Mouse (Mus musculus): ENCODE data around the gene Gm20388. TPM values are rescaled to one million over a fixed set of nuclear protein-coding genes. Genes with fewer than 3 reads are reported as not detected.

The Gm20388 gene
- total and polyA plus RNA-seq, 3 experiments: 0.02 to 0.05 TPM; not detected in 1

- peaks cover 19% of the 10 kb centered on the region for H3K9me3 ChIP-seq (replicated peaks)
- no peak overlapping the region for H3K4me3 ChIP-seq (ENCODE audit: low read depth, low read length)
- no peak for ATAC-seq (ENCODE audit: extremely low read depth, insufficient number of reproducible peaks, low FRiP score, poor library complexity, severe bottlenecking)
- H3K27me3 ChIP-seq (ENCODE audit: insufficient read depth, low read length): no peaks in the 10 kb centered on the region; the same call in 1 of the 2 replicates
- no peaks in the 10 kb centered on the region for H3K36me3 ChIP-seq (replicated peaks)
- no peak for TF ChIP-seq TAL1 (conservative IDR thresholded peaks at IDR 0.05; ENCODE audit: low read depth, low read length)
- no peak for TF ChIP-seq GATA1 (IDR thresholded peaks at IDR 0.05; ENCODE audit: borderline replicate concordance, low read length)
- TF ChIP-seq GATA2 (IDR thresholded peaks at IDR 0.05; ENCODE audit: borderline replicate concordance, low read depth, low read length): no peak
- TF ChIP-seq POLR2AphosphoS5 (IDR thresholded peaks at IDR 0.05; ENCODE audit: insufficient replicate concordance, low read depth, low read length): no peak
- no peak for TF ChIP-seq CTCF (IDR thresholded peaks at IDR 0.05; ENCODE audit: low read depth, low read length)
- DNase-seq (ENCODE audit: low spot score): no peak
- H3K4me1 ChIP-seq (ENCODE audit: insufficient read depth, low read depth, low read length): no peaks in the 10 kb centered on the region
Observed at GRCm38 (mm10) chr8:124078969-124079368, 4168.3 kb downstream of the Gm20388 start.

- no peak overlapping the region for H3K4me3 ChIP-seq (ENCODE audit: low read depth, low read length)
- ATAC-seq (ENCODE audit: extremely low read depth, insufficient number of reproducible peaks, low FRiP score, poor library complexity, severe bottlenecking) (no peak), DNase-seq (ENCODE audit: low spot score) (no peak)
- TF ChIP-seq GATA1 (IDR thresholded peaks at IDR 0.05; ENCODE audit: borderline replicate concordance, low read length) (no peak), GATA2 (IDR thresholded peaks at IDR 0.05; ENCODE audit: borderline replicate concordance, low read depth, low read length) (no peak), CTCF (IDR thresholded peaks at IDR 0.05; ENCODE audit: low read depth, low read length) (no peak), TAL1 (conservative IDR thresholded peaks at IDR 0.05; ENCODE audit: low read depth, low read length) (no peak), POLR2AphosphoS5 (IDR thresholded peaks at IDR 0.05; ENCODE audit: insufficient replicate concordance, low read depth, low read length) (no peak)
- H3K4me1 ChIP-seq (ENCODE audit: insufficient read depth, low read depth, low read length): no peaks in the 10 kb centered on the region
- peaks cover 24% of the 10 kb centered on the region for H3K9me3 ChIP-seq (replicated peaks)
- no peaks in the 10 kb centered on the region for H3K36me3 ChIP-seq (replicated peaks)
- no peaks in the 10 kb centered on the region; the same call in 1 of the 2 replicates for H3K27me3 ChIP-seq (ENCODE audit: insufficient read depth, low read length)
Observed at GRCm38 (mm10) chr8:124080467-124081326, 4170.1 kb downstream of the Gm20388 start.

- ATAC-seq (ENCODE audit: extremely low read depth, insufficient number of reproducible peaks, low FRiP score, poor library complexity, severe bottlenecking) (no peak), DNase-seq (ENCODE audit: low spot score) (no peak)
- Histone ChIP-seq H3K4me3 (ENCODE audit: low read depth, low read length) (no peak overlapping the region), H3K36me3 (replicated peaks) (no peaks in the 10 kb centered on the region), H3K27me3 (ENCODE audit: insufficient read depth, low read length) (no peaks in the 10 kb centered on the region; the same call in 1 of the 2 replicates), H3K4me1 (ENCODE audit: insufficient read depth, low read depth, low read length) (no peaks in the 10 kb centered on the region), H3K9me3 (replicated peaks) (peaks cover 29% of the 10 kb centered on the region)
- TF ChIP-seq GATA2 (IDR thresholded peaks at IDR 0.05; ENCODE audit: borderline replicate concordance, low read depth, low read length): no peak
- no peak for TF ChIP-seq TAL1 (conservative IDR thresholded peaks at IDR 0.05; ENCODE audit: low read depth, low read length)
- TF ChIP-seq POLR2AphosphoS5 (IDR thresholded peaks at IDR 0.05; ENCODE audit: insufficient replicate concordance, low read depth, low read length): no peak
- no peak for TF ChIP-seq GATA1 (IDR thresholded peaks at IDR 0.05; ENCODE audit: borderline replicate concordance, low read length)
- no peak for TF ChIP-seq CTCF (IDR thresholded peaks at IDR 0.05; ENCODE audit: low read depth, low read length)
Observed at GRCm38 (mm10) chr8:124082616-124083015, 4172.0 kb downstream of the Gm20388 start.

- Histone ChIP-seq H3K36me3 (replicated peaks) (no peaks in the 10 kb centered on the region), H3K27me3 (ENCODE audit: insufficient read depth, low read length) (no peaks in the 10 kb centered on the region; the same call in 1 of the 2 replicates), H3K4me1 (ENCODE audit: insufficient read depth, low read depth, low read length) (no peaks in the 10 kb centered on the region), H3K4me3 (ENCODE audit: low read depth, low read length) (no peak overlapping the region), H3K9me3 (replicated peaks) (peaks cover 38% of the 10 kb centered on the region)
- no peak for DNase-seq (ENCODE audit: low spot score)
- no peak for ATAC-seq (ENCODE audit: extremely low read depth, insufficient number of reproducible peaks, low FRiP score, poor library complexity, severe bottlenecking)
- TF ChIP-seq GATA2 (IDR thresholded peaks at IDR 0.05; ENCODE audit: borderline replicate concordance, low read depth, low read length) (no peak), POLR2AphosphoS5 (IDR thresholded peaks at IDR 0.05; ENCODE audit: insufficient replicate concordance, low read depth, low read length) (no peak), TAL1 (conservative IDR thresholded peaks at IDR 0.05; ENCODE audit: low read depth, low read length) (no peak), GATA1 (IDR thresholded peaks at IDR 0.05; ENCODE audit: borderline replicate concordance, low read length) (no peak), CTCF (IDR thresholded peaks at IDR 0.05; ENCODE audit: low read depth, low read length) (no peak)
Observed at GRCm38 (mm10) chr8:124083611-124084010, 4173.0 kb downstream of the Gm20388 start.

GRCm38 (mm10) chr8:124085668-124086067 is 4175.0 kb downstream of the Gm20388 start:
- ATAC-seq (ENCODE audit: extremely low read depth, insufficient number of reproducible peaks, low FRiP score, poor library complexity, severe bottlenecking) (no peak), DNase-seq (ENCODE audit: low spot score) (no peak)
- peaks cover 37% of the 10 kb centered on the region for H3K9me3 ChIP-seq (replicated peaks)
- no peak overlapping the region for H3K4me3 ChIP-seq (ENCODE audit: low read depth, low read length)
- H3K27me3 ChIP-seq (ENCODE audit: insufficient read depth, low read length): no peaks in the 10 kb centered on the region; the same call in 1 of the 2 replicates
- TF ChIP-seq GATA2 (IDR thresholded peaks at IDR 0.05; ENCODE audit: borderline replicate concordance, low read depth, low read length) (no peak), POLR2AphosphoS5 (IDR thresholded peaks at IDR 0.05; ENCODE audit: insufficient replicate concordance, low read depth, low read length) (no peak), TAL1 (conservative IDR thresholded peaks at IDR 0.05; ENCODE audit: low read depth, low read length) (no peak), CTCF (IDR thresholded peaks at IDR 0.05; ENCODE audit: low read depth, low read length) (no peak), GATA1 (IDR thresholded peaks at IDR 0.05; ENCODE audit: borderline replicate concordance, low read length) (no peak)
- no peaks in the 10 kb centered on the region for H3K36me3 ChIP-seq (replicated peaks)
- H3K4me1 ChIP-seq (ENCODE audit: insufficient read depth, low read depth, low read length): no peaks in the 10 kb centered on the region

GRCm38 (mm10) chr8:124088092-124088613 is 4177.5 kb downstream of the Gm20388 start:
- ATAC-seq (ENCODE audit: extremely low read depth, insufficient number of reproducible peaks, low FRiP score, poor library complexity, severe bottlenecking) (no peak), DNase-seq (ENCODE audit: low spot score) (no peak)
- TF ChIP-seq CTCF (IDR thresholded peaks at IDR 0.05; ENCODE audit: low read depth, low read length): no peak
- no peak for TF ChIP-seq TAL1 (conservative IDR thresholded peaks at IDR 0.05; ENCODE audit: low read depth, low read length)
- TF ChIP-seq GATA2 (IDR thresholded peaks at IDR 0.05; ENCODE audit: borderline replicate concordance, low read depth, low read length): no peak
- TF ChIP-seq POLR2AphosphoS5 (IDR thresholded peaks at IDR 0.05; ENCODE audit: insufficient replicate concordance, low read depth, low read length): no peak
- no peak for TF ChIP-seq GATA1 (IDR thresholded peaks at IDR 0.05; ENCODE audit: borderline replicate concordance, low read length)
- no peaks in the 10 kb centered on the region for H3K4me1 ChIP-seq (ENCODE audit: insufficient read depth, low read depth, low read length)
- no peaks in the 10 kb centered on the region for H3K27me3 ChIP-seq (ENCODE audit: insufficient read depth, low read length)
- H3K9me3 ChIP-seq (replicated peaks): peaks cover 25% of the 10 kb centered on the region
- H3K4me3 ChIP-seq (ENCODE audit: low read depth, low read length): no peak overlapping the region
- no peaks in the 10 kb centered on the region for H3K36me3 ChIP-seq (replicated peaks)

Measured in G1E (cell line).